Mouse (Mus musculus) forebrain, postnatal 0 days (tissue): ENCODE data around the gene T2. TPM values are rescaled to one million over a fixed set of nuclear protein-coding genes. Genes with fewer than 3 reads are reported as not detected.

Experiments
- ATAC-seq: fragments of 200-750 bp; cut with Nextera tagmentation; 2 replicates; pipeline ENCODE4 v1.8.0; 2017; ENCODE audit warnings: mild to moderate bottlenecking, moderate library complexity
- DNase-seq: peaks from one replicate; pipeline ENCODE4 v3.0.0-alpha.2; 2015
- H3K27ac ChIP-seq: fragments of 300-500 bp; sonication (generic); 2 replicates; pipeline ENCODE4 v1.5.1; 2014; ENCODE audit warnings: low read depth, mild to moderate bottlenecking, antibody characterized with exemption, low read length, moderate library complexity, mixed read lengths
- H3K27me3 ChIP-seq: fragments of 300-500 bp; sonication (generic); 2 replicates; pipeline ENCODE4 v1.6.1; 2014; ENCODE audit warnings: mild to moderate bottlenecking, low read length, mixed read lengths; ENCODE audit not compliant: insufficient read depth
- H3K36me3 ChIP-seq: fragments of 300-500 bp; sonication (generic); 2 replicates; pipeline ENCODE4 v1.6.1; 2014; ENCODE audit warnings: mild to moderate bottlenecking, moderate library complexity; ENCODE audit not compliant: insufficient read depth
- H3K4me1 ChIP-seq: fragments of 300-500 bp; sonication (generic); 2 replicates; pipeline ENCODE4 v1.6.1; 2014; ENCODE audit warnings: antibody characterized with exemption; ENCODE audit not compliant: insufficient read depth
- H3K4me2 ChIP-seq: fragments of 300-500 bp; sonication (generic); 2 replicates; pipeline ENCODE4 v1.6.1; 2014; ENCODE audit warnings: low read depth, mild to moderate bottlenecking, moderate library complexity
- H3K4me3 ChIP-seq: fragments of 300-500 bp; sonication (generic); 2 replicates; pipeline ENCODE4 v1.5.1; 2014; ENCODE audit warnings: low read depth, low read length, mixed read lengths
- H3K9ac ChIP-seq: fragments of 300-500 bp; sonication (generic); 2 replicates; pipeline ENCODE4 v1.6.1; 2014; ENCODE audit warnings: mild to moderate bottlenecking
- H3K9me3 ChIP-seq: fragments of 300-500 bp; sonication (generic); 2 replicates; pipeline ENCODE4 v1.6.1; 2016; ENCODE audit warnings: low read length
- CTCF ChIP-seq: sonication (generic); IDR thresholded peaks from 2 replicates; pipeline ENCODE4 v1.5.1; 2016; ENCODE audit warnings: antibody characterized with exemption, control low read depth, low read depth
- WGBS: fragments of 180-500 bp; shearing (Covaris S2); extraction: QIAGEN DNeasy Blood & Tissue Kit; methylation state at CpG from one replicate; pipeline ENCODE4 v1.1.7; 2014; 5-methylcytosine and 5-hydroxymethylcytosine counted together
- polyA plus RNA-seq: library from polyadenylated mRNA; unstranded; fragments of >200 nt; fragmentation: Nextera tagmentation; extraction: Ambion mirVana; gene quantifications from 2 replicates; pipeline ENCODE4 v1.2.1, GENCODE M21; 2015
- total RNA-seq: library from RNA; depleted of rRNA; stranded (reverse); fragments of >200 nt; gene quantifications from 2 replicates; pipeline ENCODE4 v1.2.3, GENCODE M21; 2014; rRNA removed

Gene T2
- total and polyA plus RNA-seq, 2 experiments from 2014 or later: 0.51 to 1.8 TPM

DNA sequence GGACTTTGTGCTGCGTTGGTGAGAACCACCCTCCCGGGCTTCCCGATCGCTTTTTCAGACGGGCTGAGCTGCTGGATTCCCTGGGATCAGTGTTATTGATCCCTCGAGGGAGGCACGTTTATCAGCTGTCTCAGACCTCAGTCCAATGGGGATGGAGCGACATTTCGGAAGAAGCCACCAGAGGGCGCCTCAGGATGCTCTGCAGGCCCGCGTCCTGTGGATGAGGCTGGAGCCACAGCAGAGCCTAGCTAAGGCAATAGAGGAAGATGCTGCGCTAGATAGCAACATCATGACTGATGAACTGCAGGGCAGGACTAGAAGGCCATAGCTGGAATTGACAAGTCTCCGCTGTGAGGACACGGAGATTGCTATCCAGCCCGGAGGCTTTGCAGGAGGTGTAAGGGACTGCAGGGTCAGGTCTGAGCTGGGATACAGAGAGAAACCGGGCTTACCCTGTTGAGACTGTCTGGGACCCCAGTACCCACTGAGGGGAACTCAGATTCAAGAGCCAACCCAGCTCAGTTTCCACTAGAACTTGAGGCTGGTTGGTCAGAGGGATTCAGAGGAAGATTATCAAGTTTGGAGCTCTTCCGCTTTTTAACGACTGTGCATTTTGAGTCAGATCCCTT is 113.0 kb downstream of the T2 start:
- WGBS: 17% methylated on average over 19 of the region's 19 CpGs
- peak; percentile 97 for TF ChIP-seq CTCF
- ATAC-seq (peak; percentile 91), DNase-seq (peak; percentile 92)
- Histone ChIP-seq H3K9ac (no peak overlapping the region), H3K36me3 (no peaks in the 10 kb centered on the region), H3K4me3 (no peak overlapping the region), H3K4me2 (no peak overlapping the region), H3K9me3 (no peaks in the 10 kb centered on the region), H3K4me1 (no peaks in the 10 kb centered on the region), H3K27ac (no peak overlapping the region), H3K27me3 (no peaks in the 10 kb centered on the region)

Other genes starting within 250 kb of the T2 start
- gene Gm49673, start 208.2 kb upstream of the T2 start, total RNA-seq: 0.48 TPM in 1 of 2 replicates, not detected in the other
- 0.09 and 0.53 TPM in 2 replicates for gene Gm49673, start 208.2 kb upstream of the T2 start, polyA plus RNA-seq
- 12.6 and 15.5 TPM in 2 replicates for gene Rnaset2a, start 207.9 kb upstream of the T2 start, total RNA-seq
- gene Rnaset2a, start 207.9 kb upstream of the T2 start, polyA plus RNA-seq: 15.7 and 16.8 TPM in 2 replicates
- 18.4 and 19.1 TPM in 2 replicates for gene Fgfr1op, start 190.5 kb upstream of the T2 start, total RNA-seq
- 12.2 and 16.3 TPM in 2 replicates for gene Fgfr1op, start 190.5 kb upstream of the T2 start, polyA plus RNA-seq
- not detected in 2 replicates for gene Ccr6, start 119.9 kb upstream of the T2 start, total RNA-seq
- gene Ccr6, start 119.9 kb upstream of the T2 start, polyA plus RNA-seq: not detected in 2 replicates
- gene Mpc1, start 73.1 kb upstream of the T2 start, total RNA-seq: 306 and 379 TPM in 2 replicates
- gene Mpc1, start 73.1 kb upstream of the T2 start, polyA plus RNA-seq: 559 and 716 TPM in 2 replicates
- gene Sft2d1, start 44.9 kb upstream of the T2 start, total RNA-seq: 119 and 138 TPM in 2 replicates
- gene Sft2d1, start 44.9 kb upstream of the T2 start, polyA plus RNA-seq: 196 and 226 TPM in 2 replicates
- 22.8 and 24.0 TPM in 2 replicates for gene Prr18, start 18.5 kb upstream of the T2 start, total RNA-seq
- gene Prr18, start 18.5 kb upstream of the T2 start, polyA plus RNA-seq: 11.1 and 15.6 TPM in 2 replicates
- 2.1 TPM in 1 of 2 replicates, not detected in the other for gene T, start 78.4 kb downstream of the T2 start, total RNA-seq
- 0.13 and 0.17 TPM in 2 replicates for gene T, start 78.4 kb downstream of the T2 start, polyA plus RNA-seq
- 55.4 and 71.2 TPM in 2 replicates for gene Pde10a, start 169.4 kb downstream of the T2 start, total RNA-seq
- 11.6 and 14.7 TPM in 2 replicates for gene Pde10a, start 169.4 kb downstream of the T2 start, polyA plus RNA-seq
- gene Gm17087, start 211.0 kb downstream of the T2 start, total RNA-seq: not detected in 2 replicates
- gene Gm17087, start 211.0 kb downstream of the T2 start, polyA plus RNA-seq: not detected in 2 replicates